Mouse (Mus musculus): ENCODE results near the gene Tldc1.

DNA sequence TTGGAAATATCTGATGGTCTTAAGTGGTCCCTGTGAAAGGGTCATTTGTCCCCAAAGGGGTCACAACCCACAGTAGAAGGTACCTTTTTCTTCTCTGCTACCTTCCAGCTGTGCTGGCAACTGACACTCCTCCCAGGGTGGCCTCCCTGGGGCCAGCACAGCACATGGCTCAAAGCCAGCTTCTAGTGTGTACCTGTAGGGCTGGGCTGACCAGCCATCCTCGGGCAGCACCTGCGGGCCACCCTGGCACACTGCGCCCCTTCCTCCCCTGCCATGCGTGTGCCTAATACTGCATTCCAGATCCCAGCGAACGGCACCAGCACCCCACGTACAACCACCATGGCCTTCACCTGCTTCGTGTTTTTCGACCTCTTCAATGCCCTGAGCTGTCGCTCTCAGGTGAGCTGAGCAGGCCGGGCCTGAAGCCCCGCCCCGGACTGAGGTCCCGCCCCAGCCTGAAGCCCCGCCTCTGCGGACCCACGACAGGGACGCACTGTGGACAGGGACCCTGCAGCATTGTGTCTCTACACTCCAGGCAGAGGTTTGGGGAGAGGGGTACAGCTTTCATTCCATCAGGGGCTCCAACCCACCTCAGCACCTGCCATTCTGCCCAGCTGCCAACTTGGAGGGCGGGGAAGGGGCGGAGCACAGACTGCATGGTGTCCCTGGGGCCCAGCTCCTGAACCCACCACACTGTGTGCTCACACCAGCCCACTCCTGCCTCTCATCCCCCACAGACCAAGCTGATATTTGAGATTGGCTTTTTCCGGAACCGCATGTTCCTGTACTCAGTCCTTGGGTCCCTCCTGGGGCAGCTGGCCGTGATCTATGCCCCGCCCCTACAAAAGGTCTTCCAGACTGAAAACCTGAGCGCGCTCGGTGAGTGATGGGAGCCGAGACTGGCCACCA lies 22.7 kb downstream of the Tldc1 start:
- TF ChIP-seq CTCF (IDR thresholded peaks at IDR 0.05; ENCODE audit: extremely low read depth, insufficient read depth, low read length), result no peak
- no peak for TF ChIP-seq POLR2A (IDR thresholded peaks at IDR 0.05; ENCODE audit: extremely low read depth, insufficient read depth, low read length)

All from cortical plate, adult 2 months (tissue).